Mouse (Mus musculus) liver, postnatal 0 days (tissue): Measurements from ENCODE around the gene Rgs7.

ENCODE experiments used
- CTCF ChIP-seq: sonication (generic); IDR thresholded peaks from 2 replicates; pipeline ENCODE4 v1.5.1; 2016; ENCODE audit warnings: antibody characterized with exemption, low read depth
- EP300 ChIP-seq: IDR thresholded peaks from 2 replicates; pipeline ENCODE4 v1.6.1; 2016; ENCODE audit warnings: antibody characterized with exemption, low read depth, mild to moderate bottlenecking

DNA sequence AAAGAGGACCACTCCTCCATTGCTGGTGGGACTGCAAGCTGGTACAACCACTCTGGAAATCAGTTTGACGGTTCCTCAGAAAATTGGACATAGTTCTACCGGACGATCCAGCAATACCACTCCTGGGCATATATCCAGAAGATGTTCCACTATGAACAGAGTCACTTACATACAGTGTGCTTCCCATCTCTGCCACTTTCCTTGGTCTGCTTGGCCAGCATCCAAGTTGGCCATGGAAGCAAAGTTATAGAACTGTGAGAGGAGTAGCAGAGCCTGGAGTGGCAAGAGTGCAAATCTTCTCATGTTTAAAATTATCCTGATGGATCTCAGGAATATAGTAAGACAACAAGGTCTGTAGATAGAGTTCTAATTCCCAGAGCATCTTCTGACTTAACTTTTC lies 367.9 kb downstream of the Rgs7 start:
- TF ChIP-seq CTCF (no peak), EP300 (no peak)
